Mouse (Mus musculus) heart, postnatal 0 days (tissue): ENCODE data around the gene Id1.

Experiments used
- CTCF ChIP-seq: IDR thresholded peaks from 2 replicates; pipeline ENCODE4 v1.5.1; 2016; ENCODE audit warnings: antibody characterized with exemption, control low read depth, low read depth
- EP300 ChIP-seq: IDR thresholded peaks from 2 replicates; pipeline ENCODE4 v1.6.1; 2016; ENCODE audit warnings: antibody characterized with exemption, low read depth

DNA sequence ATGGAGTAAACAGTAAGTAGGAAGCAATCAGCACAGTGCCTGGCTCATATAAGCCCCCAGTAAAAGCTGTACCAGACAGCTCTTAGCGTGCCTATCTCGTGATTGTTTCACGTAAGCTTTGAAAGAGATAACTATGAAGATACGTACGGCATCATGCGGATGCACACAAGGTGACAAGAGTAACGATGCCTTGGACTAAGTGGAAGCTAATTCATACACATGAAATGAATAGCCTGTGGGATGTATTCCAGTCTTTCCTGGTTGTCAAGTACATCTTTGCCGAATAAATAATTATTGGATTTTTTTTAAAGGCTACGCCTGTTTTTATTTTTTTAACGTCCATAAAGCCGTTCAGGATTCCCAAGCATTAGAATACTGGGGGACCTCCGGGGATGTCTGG is 49.7 kb upstream of the Id1 start:
- TF ChIP-seq CTCF, result no peak
- no peak for TF ChIP-seq EP300
